Mouse (Mus musculus) fibroblast of lung, adult 2 months (primary cell): ENCODE measurements around the gene Gas7.
A peak's percentile ranks its signal among the peaks of the same experiment; 100 is the strongest.

Experiments
- DNase-seq: peaks from one replicate; pipeline ENCODE4 v3.0.0-alpha.2; 2011; ENCODE audit warnings: low read depth

Gas7 gene

GRCm38 (mm10) chr11:67622340-67622739 lies 167.1 kb downstream of the Gas7 start:
- no peak for DNase-seq

GRCm38 (mm10) chr11:67627179-67627578 lies 171.9 kb downstream of the Gas7 start:
- no peak for DNase-seq

GRCm38 (mm10) chr11:67628522-67628921 lies 173.3 kb downstream of the Gas7 start:
- no peak for DNase-seq

- DNase-seq: no peak
Observed at GRCm38 (mm10) chr11:67632906-67633305, 177.7 kb downstream of the Gas7 start.

- DNase-seq: no peak
Observed at GRCm38 (mm10) chr11:67633620-67634229, 178.5 kb downstream of the Gas7 start.

- no peak for DNase-seq
Observed at GRCm38 (mm10) chr11:67636201-67636600, 181.0 kb downstream of the Gas7 start.

GRCm38 (mm10) chr11:67636905-67637586 lies 181.8 kb downstream of the Gas7 start:
- no peak for DNase-seq

- DNase-seq: no peak
Observed at GRCm38 (mm10) chr11:67638401-67638800, 183.2 kb downstream of the Gas7 start.

- no peak for DNase-seq
Observed at GRCm38 (mm10) chr11:67640299-67640698, 185.1 kb downstream of the Gas7 start.

GRCm38 (mm10) chr11:67642421-67642820 lies 187.2 kb downstream of the Gas7 start:
- DNase-seq: no peak

GRCm38 (mm10) chr11:67642835-67643234 lies 187.6 kb downstream of the Gas7 start:
- no peak for DNase-seq

GRCm38 (mm10) chr11:67643465-67643864 lies 188.2 kb downstream of the Gas7 start:
- DNase-seq: no peak

GRCm38 (mm10) chr11:67644632-67645149 lies 189.5 kb downstream of the Gas7 start:
- no peak for DNase-seq

- DNase-seq: peak; percentile 51
Observed at GRCm38 (mm10) chr11:67647745-67648144, 192.5 kb downstream of the Gas7 start.

- no peak for DNase-seq
Observed at GRCm38 (mm10) chr11:67648651-67649407, 193.6 kb downstream of the Gas7 start.

- DNase-seq: no peak
Observed at GRCm38 (mm10) chr11:67649971-67650707, 194.9 kb downstream of the Gas7 start.

- no peak for DNase-seq
Observed at GRCm38 (mm10) chr11:67651731-67652130, 196.5 kb downstream of the Gas7 start.

GRCm38 (mm10) chr11:67652194-67652892 lies 197.1 kb downstream of the Gas7 start:
- DNase-seq: no peak

GRCm38 (mm10) chr11:67652893-67653255 lies 197.6 kb downstream of the Gas7 start:
- DNase-seq: no peak

GRCm38 (mm10) chr11:67653521-67654090 lies 198.4 kb downstream of the Gas7 start:
- no peak for DNase-seq

GRCm38 (mm10) chr11:67654514-67654913 lies 199.3 kb downstream of the Gas7 start:
- DNase-seq: no peak
